Mouse (Mus musculus): Measurements from ENCODE around the gene Il2ra. TPM values are rescaled to one million over a fixed set of nuclear protein-coding genes. Genes with fewer than 3 reads are reported as not detected.
A peak's percentile ranks its signal among the peaks of the same experiment; 100 is the strongest.

The Il2ra gene
- polyA plus RNA-seq, 1 experiment from 2014 or later: not detected

- Histone ChIP-seq H3K27ac (ENCODE audit: low read depth, low read length) (no peak overlapping the region), H3K4me2 (ENCODE audit: low read depth, low read length, severe bottlenecking) (no peak overlapping the region), H3K4me3 (ENCODE audit: low read depth, low read length) (no peak overlapping the region), H3K27me3 (ENCODE audit: control insufficient read depth, insufficient read depth, low read length) (no peaks in the 10 kb centered on the region), H3K36me3 (ENCODE audit: control insufficient read depth, insufficient read depth, low read length) (no peaks in the 10 kb centered on the region), H3K9ac (ENCODE audit: low read length) (no peak overlapping the region), H3K9me3 (ENCODE audit: control insufficient read depth, low read length) (no peaks in the 10 kb centered on the region), H3K4me1 (replicated peaks; ENCODE audit: control insufficient read depth, insufficient read depth, low read length) (no peaks in the 10 kb centered on the region)
- WGBS: 90% methylated on average over 2 of the region's 2 CpGs
- ATAC-seq (replicated peaks; ENCODE audit: low FRiP score) (no peak), DNase-seq (ENCODE audit: low spot score) (no peak)
These were observed 15.0 kb downstream of the Il2ra start for GRCm38 (mm10) chr2:11657581-11657980.

- no peak for DNase-seq (ENCODE audit: low spot score)
- 31% methylated on average over 2 of the region's 2 CpGs for WGBS
- ATAC-seq (replicated peaks; ENCODE audit: low FRiP score): no peak
These were observed 16.7 kb downstream of the Il2ra start for GRCm38 (mm10) chr2:11659263-11659662.

DNA sequence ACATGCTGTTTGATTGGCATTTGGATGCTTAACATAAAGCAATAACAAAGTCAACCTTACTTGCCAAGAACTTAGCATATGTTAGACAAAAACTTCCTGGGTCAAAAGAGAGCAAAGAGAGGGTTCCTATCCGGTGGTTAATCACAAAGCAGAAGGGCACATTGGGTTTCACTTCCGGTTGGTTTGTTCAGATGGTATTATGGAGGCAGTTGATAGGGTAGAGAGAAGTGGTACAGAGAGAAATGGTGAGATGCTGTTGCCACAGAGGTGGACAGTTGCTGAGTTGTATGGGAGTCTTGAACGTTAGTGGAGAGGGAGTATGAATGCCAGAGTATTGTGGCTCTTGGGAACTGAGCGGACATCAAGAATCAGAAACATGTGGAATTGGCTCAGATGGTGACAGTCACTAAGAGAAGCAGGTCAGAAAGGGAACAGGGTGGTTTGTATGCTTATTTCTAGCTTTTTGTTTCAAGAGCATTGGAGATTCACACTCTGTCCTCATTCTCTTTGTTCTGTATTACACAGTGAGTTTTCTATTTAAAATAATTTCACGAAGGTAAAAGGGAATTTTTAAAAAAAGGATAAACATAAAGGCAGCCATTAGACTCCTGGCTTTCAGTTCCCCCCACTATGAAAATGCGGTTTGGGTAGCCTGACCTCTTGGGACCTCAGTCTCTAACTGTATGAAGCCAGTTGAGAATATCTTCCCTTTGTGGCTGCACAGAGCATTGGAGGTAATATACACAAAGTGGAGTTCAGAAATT is 19.7 kb downstream of the Il2ra start:
- no peak for ATAC-seq (replicated peaks; ENCODE audit: low FRiP score)
- WGBS: 88% methylated on average over 6 of the region's 6 CpGs

More at GRCm38 (mm10) chr2:11659263-11659662, 16.7 kb downstream of the Il2ra start:
- no peak overlapping the region for H3K4me3 ChIP-seq (ENCODE audit: low read depth, low read length)
- H3K4me1 ChIP-seq (replicated peaks; ENCODE audit: control insufficient read depth, insufficient read depth, low read length): no peaks in the 10 kb centered on the region
- H3K27ac ChIP-seq (ENCODE audit: low read depth, low read length): no peak overlapping the region
- H3K9me3 ChIP-seq (ENCODE audit: control insufficient read depth, low read length): no peaks in the 10 kb centered on the region
- H3K27me3 ChIP-seq (ENCODE audit: control insufficient read depth, insufficient read depth, low read length): no peaks in the 10 kb centered on the region
- no peak overlapping the region for H3K4me2 ChIP-seq (ENCODE audit: low read depth, low read length, severe bottlenecking)
- H3K9ac ChIP-seq (ENCODE audit: low read length): no peak overlapping the region
- no peaks in the 10 kb centered on the region for H3K36me3 ChIP-seq (ENCODE audit: control insufficient read depth, insufficient read depth, low read length)

GRCm38 (mm10) chr2:11662907-11663230 is 20.3 kb downstream of the Il2ra start:
- Histone ChIP-seq H3K9ac (ENCODE audit: low read length) (no peak overlapping the region), H3K9me3 (ENCODE audit: control insufficient read depth, low read length) (no peaks in the 10 kb centered on the region), H3K36me3 (ENCODE audit: control insufficient read depth, insufficient read depth, low read length) (no peaks in the 10 kb centered on the region), H3K27ac (ENCODE audit: low read depth, low read length) (no peak overlapping the region), H3K4me1 (replicated peaks; ENCODE audit: control insufficient read depth, insufficient read depth, low read length) (no peaks in the 10 kb centered on the region), H3K4me2 (ENCODE audit: low read depth, low read length, severe bottlenecking) (no peak overlapping the region), H3K27me3 (ENCODE audit: control insufficient read depth, insufficient read depth, low read length) (no peaks in the 10 kb centered on the region), H3K4me3 (ENCODE audit: low read depth, low read length) (no peak overlapping the region)
- 97% methylated on average over 1 of the region's 1 CpGs for WGBS
- no peak for DNase-seq (ENCODE audit: low spot score)
- no peak for ATAC-seq (replicated peaks; ENCODE audit: low FRiP score)

More for the DNA sequence above, 19.7 kb downstream of the Il2ra start:
- Histone ChIP-seq H3K9ac (ENCODE audit: low read length) (no peak overlapping the region), H3K27me3 (ENCODE audit: control insufficient read depth, insufficient read depth, low read length) (no peaks in the 10 kb centered on the region), H3K4me1 (replicated peaks; ENCODE audit: control insufficient read depth, insufficient read depth, low read length) (no peaks in the 10 kb centered on the region), H3K27ac (ENCODE audit: low read depth, low read length) (no peak overlapping the region), H3K36me3 (ENCODE audit: control insufficient read depth, insufficient read depth, low read length) (no peaks in the 10 kb centered on the region), H3K4me2 (ENCODE audit: low read depth, low read length, severe bottlenecking) (no peak overlapping the region), H3K4me3 (ENCODE audit: low read depth, low read length) (no peak overlapping the region), H3K9me3 (ENCODE audit: control insufficient read depth, low read length) (no peaks in the 10 kb centered on the region)
- no peak for DNase-seq (ENCODE audit: low spot score)

- WGBS: 5% methylated on average over 10 of the region's 10 CpGs
- Histone ChIP-seq H3K4me2 (ENCODE audit: low read depth, low read length, severe bottlenecking) (peak overlapping the region; percentile 21; the same call in 1 of the 2 replicates), H3K36me3 (ENCODE audit: control insufficient read depth, insufficient read depth, low read length) (no peaks in the 10 kb centered on the region), H3K4me1 (replicated peaks; ENCODE audit: control insufficient read depth, insufficient read depth, low read length) (no peaks in the 10 kb centered on the region), H3K27ac (ENCODE audit: low read depth, low read length) (no peak overlapping the region), H3K9ac (ENCODE audit: low read length) (no peak overlapping the region), H3K4me3 (ENCODE audit: low read depth, low read length) (no peak overlapping the region), H3K27me3 (ENCODE audit: control insufficient read depth, insufficient read depth, low read length) (no peaks in the 10 kb centered on the region), H3K9me3 (ENCODE audit: control insufficient read depth, low read length) (no peaks in the 10 kb centered on the region)
- peak; percentile 85 for DNase-seq (ENCODE audit: low spot score)
- peak; percentile 91 for ATAC-seq (replicated peaks; ENCODE audit: low FRiP score)
These were observed 21.4 kb downstream of the Il2ra start for GRCm38 (mm10) chr2:11663961-11664360.

DNA sequence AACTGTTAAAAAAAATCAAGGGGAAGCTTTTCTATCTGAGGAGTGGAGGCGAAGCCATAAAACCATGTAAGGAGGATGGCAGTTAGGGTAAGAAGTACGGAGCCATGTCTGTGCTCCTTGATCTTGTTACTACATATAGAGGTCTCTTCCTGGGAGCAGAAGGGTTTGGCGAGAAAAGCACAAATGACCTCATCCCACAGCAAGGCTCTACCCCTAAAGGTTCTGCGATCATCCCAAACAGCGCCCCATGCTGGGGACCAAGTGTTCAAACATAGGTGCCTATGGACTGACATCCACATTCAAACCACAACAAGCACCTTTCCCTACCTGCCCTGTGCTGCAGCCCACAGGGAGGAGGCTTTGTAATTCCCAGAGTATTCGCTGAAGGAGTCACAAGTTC is 21.8 kb downstream of the Il2ra start:
- H3K4me1 ChIP-seq (replicated peaks; ENCODE audit: control insufficient read depth, insufficient read depth, low read length): no peaks in the 10 kb centered on the region
- no peaks in the 10 kb centered on the region for H3K27me3 ChIP-seq (ENCODE audit: control insufficient read depth, insufficient read depth, low read length)
- H3K27ac ChIP-seq (ENCODE audit: low read depth, low read length): no peak overlapping the region
- no peak overlapping the region for H3K4me3 ChIP-seq (ENCODE audit: low read depth, low read length)
- ATAC-seq (replicated peaks; ENCODE audit: low FRiP score) (peak; percentile 51), DNase-seq (ENCODE audit: low spot score) (peak; percentile 53)
- H3K9me3 ChIP-seq (ENCODE audit: control insufficient read depth, low read length): no peaks in the 10 kb centered on the region
- H3K9ac ChIP-seq (ENCODE audit: low read length): no peak overlapping the region
- peak overlapping the region; percentile 21; the same call in 1 of the 2 replicates for H3K4me2 ChIP-seq (ENCODE audit: low read depth, low read length, severe bottlenecking)
- H3K36me3 ChIP-seq (ENCODE audit: control insufficient read depth, insufficient read depth, low read length): no peaks in the 10 kb centered on the region
- WGBS: 42% methylated on average over 6 of the region's 6 CpGs

GRCm38 (mm10) chr2:11664806-11665205 is 22.2 kb downstream of the Il2ra start:
- DNase-seq (ENCODE audit: low spot score): no peak
- H3K9me3 ChIP-seq (ENCODE audit: control insufficient read depth, low read length): no peaks in the 10 kb centered on the region
- no peaks in the 10 kb centered on the region for H3K4me1 ChIP-seq (replicated peaks; ENCODE audit: control insufficient read depth, insufficient read depth, low read length)
- no peak overlapping the region for H3K4me2 ChIP-seq (ENCODE audit: low read depth, low read length, severe bottlenecking)
- no peak for ATAC-seq (replicated peaks; ENCODE audit: low FRiP score)
- no peak overlapping the region for H3K9ac ChIP-seq (ENCODE audit: low read length)
- no peaks in the 10 kb centered on the region for H3K27me3 ChIP-seq (ENCODE audit: control insufficient read depth, insufficient read depth, low read length)
- no peak overlapping the region for H3K27ac ChIP-seq (ENCODE audit: low read depth, low read length)
- 86% methylated on average over 4 of the region's 4 CpGs for whole genome bisulfite sequencing
- H3K4me3 ChIP-seq (ENCODE audit: low read depth, low read length): no peak overlapping the region
- no peaks in the 10 kb centered on the region for H3K36me3 ChIP-seq (ENCODE audit: control insufficient read depth, insufficient read depth, low read length)

- Histone ChIP-seq H3K4me3 (ENCODE audit: low read depth, low read length) (no peak overlapping the region), H3K4me1 (replicated peaks; ENCODE audit: control insufficient read depth, insufficient read depth, low read length) (no peaks in the 10 kb centered on the region), H3K4me2 (ENCODE audit: low read depth, low read length, severe bottlenecking) (no peak overlapping the region), H3K27me3 (ENCODE audit: control insufficient read depth, insufficient read depth, low read length) (no peaks in the 10 kb centered on the region), H3K9me3 (ENCODE audit: control insufficient read depth, low read length) (no peaks in the 10 kb centered on the region), H3K9ac (ENCODE audit: low read length) (no peak overlapping the region), H3K36me3 (ENCODE audit: control insufficient read depth, insufficient read depth, low read length) (no peaks in the 10 kb centered on the region), H3K27ac (ENCODE audit: low read depth, low read length) (no peak overlapping the region)
- DNase-seq (ENCODE audit: low spot score) (no peak), ATAC-seq (replicated peaks; ENCODE audit: low FRiP score) (no peak)
- 90% methylated on average over 3 of the region's 3 CpGs for WGBS
These were observed 22.7 kb downstream of the Il2ra start for GRCm38 (mm10) chr2:11665326-11665725.

GRCm38 (mm10) chr2:11672144-11672543 is 29.5 kb downstream of the Il2ra start:
- Histone ChIP-seq H3K4me3 (ENCODE audit: low read depth, low read length) (no peak overlapping the region), H3K36me3 (ENCODE audit: control insufficient read depth, insufficient read depth, low read length) (no peaks in the 10 kb centered on the region), H3K4me2 (ENCODE audit: low read depth, low read length, severe bottlenecking) (no peak overlapping the region), H3K27ac (ENCODE audit: low read depth, low read length) (no peak overlapping the region), H3K9me3 (ENCODE audit: control insufficient read depth, low read length) (no peaks in the 10 kb centered on the region; the same call in 1 of the 2 replicates), H3K9ac (ENCODE audit: low read length) (no peak overlapping the region), H3K4me1 (replicated peaks; ENCODE audit: control insufficient read depth, insufficient read depth, low read length) (no peaks in the 10 kb centered on the region), H3K27me3 (ENCODE audit: control insufficient read depth, insufficient read depth, low read length) (no peaks in the 10 kb centered on the region)
- ATAC-seq (replicated peaks; ENCODE audit: low FRiP score): no peak
- WGBS: 24% methylated on average over 3 of the region's 3 CpGs
- DNase-seq (ENCODE audit: low spot score): no peak

Data from forebrain, embryonic 11.5 days (tissue).